Mouse (Mus musculus) small intestine, adult 2 months (tissue): ENCODE results near the gene Map4k1. TPM values are rescaled to one million over a fixed set of nuclear protein-coding genes. Genes with fewer than 3 reads are reported as not detected.

Source experiments
- H3K27ac ChIP-seq: fragments of 200-500 bp; 2 replicates; pipeline ENCODE4 v1.5.1; 2012; ENCODE audit warnings: low read depth, low read length, control low read depth, inconsistent platforms; ENCODE audit not compliant: insufficient read depth
- H3K27me3 ChIP-seq: fragments of 200-500 bp; 2 replicates; pipeline ENCODE4 v1.6.1; 2012; ENCODE audit warnings: mild to moderate bottlenecking, moderate library complexity, low read length, inconsistent platforms; ENCODE audit not compliant: control insufficient read depth, insufficient read depth
- H3K36me3 ChIP-seq: fragments of 200-500 bp; 2 replicates; pipeline ENCODE4 v1.6.1; 2012; ENCODE audit warnings: mild to moderate bottlenecking, low read length, control low read depth, inconsistent platforms; ENCODE audit not compliant: control insufficient read depth, insufficient read depth
- H3K4me1 ChIP-seq: fragments of 200-500 bp; 2 replicates; pipeline ENCODE4 v1.6.1; 2012; ENCODE audit warnings: low read length, inconsistent platforms, mixed read lengths; ENCODE audit not compliant: control insufficient read depth, insufficient read depth, insufficient read length
- H3K4me3 ChIP-seq: fragments of 200-500 bp; 2 replicates; pipeline ENCODE4 v1.5.1; 2012; ENCODE audit warnings: low read depth, mild to moderate bottlenecking, control low read depth, inconsistent platforms, low read length, moderate library complexity
- CTCF ChIP-seq: fragments of 200-500 bp; IDR thresholded peaks from 2 replicates; pipeline ENCODE4 v1.5.1; 2012; ENCODE audit warnings: low read depth, mild to moderate bottlenecking, control low read depth, inconsistent platforms, low read length, moderate library complexity, mixed read lengths; ENCODE audit not compliant: insufficient replicate concordance, insufficient read length; ENCODE audit errors: extremely low read depth
- POLR2A ChIP-seq: fragments of 200-500 bp; IDR thresholded peaks from 2 replicates; pipeline ENCODE4 v1.6.1; 2012; ENCODE audit warnings: low read depth, mild to moderate bottlenecking, control low read depth, inconsistent platforms, low read length, moderate library complexity
- WGBS: fragments of 180-500 bp; shearing (Covaris S2); methylation state at CpG from one replicate; pipeline ENCODE4 v1.1.7; 2018; 5-methylcytosine and 5-hydroxymethylcytosine counted together
- polyA plus RNA-seq: library from polyadenylated mRNA; depleted of rRNA; stranded (reverse); fragments of >200 nt; gene quantifications from 2 replicates; pipeline ENCODE4 v1.2.3, GENCODE M21; 2012

Map4k1 gene
- polyA plus RNA-seq, 1 experiment = 21.3 TPM

DNA sequence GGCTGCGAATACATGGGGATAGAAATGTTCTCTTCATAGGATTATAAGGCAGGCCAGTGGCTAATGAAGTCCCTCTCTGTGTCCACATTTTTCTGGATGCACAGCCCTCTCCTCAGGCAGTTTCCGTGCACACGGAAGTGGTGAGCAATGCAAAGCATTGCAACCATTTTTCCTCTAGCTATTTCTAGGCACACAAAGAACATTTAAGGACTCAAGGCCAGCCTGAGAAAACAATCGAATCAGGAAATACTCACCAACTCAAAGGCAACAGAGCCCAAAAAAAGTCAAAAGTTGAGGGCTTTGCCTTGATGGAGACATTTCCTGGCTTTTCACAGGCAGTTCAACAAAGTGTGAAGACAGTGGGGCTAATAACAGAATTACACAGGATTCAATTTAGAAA lies 40.7 kb upstream of the Map4k1 start:
- no peaks in the 10 kb centered on the region for H3K27me3 ChIP-seq
- peaks cover 25% of the 10 kb centered on the region for H3K36me3 ChIP-seq
- TF ChIP-seq CTCF (no peak), POLR2A (no peak)
- peak overlapping the region; percentile 60 for H3K27ac ChIP-seq
- H3K4me3 ChIP-seq = no peak overlapping the region
- WGBS = 68% methylated on average over 4 of the region's 4 CpGs
- H3K4me1 ChIP-seq = peaks cover 52% of the 10 kb centered on the region

DNA sequence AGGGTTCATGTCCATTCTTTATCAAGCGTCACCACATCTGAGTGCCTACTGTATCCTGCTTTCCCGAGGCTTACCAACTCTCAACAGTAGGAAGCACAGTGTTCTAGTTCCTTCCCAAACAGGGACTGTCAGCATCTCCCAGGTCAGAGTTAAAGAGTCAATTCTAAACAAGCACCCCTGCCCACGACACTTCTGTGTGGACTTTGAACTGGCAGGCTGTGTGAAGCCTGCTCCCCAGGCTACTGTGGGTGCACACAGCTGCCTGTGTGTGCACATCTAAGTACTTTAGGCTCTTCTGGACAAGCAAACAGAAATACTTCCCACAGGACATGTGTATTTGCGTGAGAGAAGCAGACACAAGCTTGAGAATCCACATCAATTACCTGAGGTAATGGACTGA lies 40.3 kb upstream of the Map4k1 start:
- peaks cover 28% of the 10 kb centered on the region for H3K36me3 ChIP-seq
- H3K4me3 ChIP-seq = no peak overlapping the region
- TF ChIP-seq POLR2A (no peak), CTCF (no peak)
- peaks cover 52% of the 10 kb centered on the region for H3K4me1 ChIP-seq
- H3K27me3 ChIP-seq = no peaks in the 10 kb centered on the region
- WGBS = 27% methylated on average over 4 of the region's 4 CpGs
- H3K27ac ChIP-seq = peak overlapping the region; percentile 60

DNA sequence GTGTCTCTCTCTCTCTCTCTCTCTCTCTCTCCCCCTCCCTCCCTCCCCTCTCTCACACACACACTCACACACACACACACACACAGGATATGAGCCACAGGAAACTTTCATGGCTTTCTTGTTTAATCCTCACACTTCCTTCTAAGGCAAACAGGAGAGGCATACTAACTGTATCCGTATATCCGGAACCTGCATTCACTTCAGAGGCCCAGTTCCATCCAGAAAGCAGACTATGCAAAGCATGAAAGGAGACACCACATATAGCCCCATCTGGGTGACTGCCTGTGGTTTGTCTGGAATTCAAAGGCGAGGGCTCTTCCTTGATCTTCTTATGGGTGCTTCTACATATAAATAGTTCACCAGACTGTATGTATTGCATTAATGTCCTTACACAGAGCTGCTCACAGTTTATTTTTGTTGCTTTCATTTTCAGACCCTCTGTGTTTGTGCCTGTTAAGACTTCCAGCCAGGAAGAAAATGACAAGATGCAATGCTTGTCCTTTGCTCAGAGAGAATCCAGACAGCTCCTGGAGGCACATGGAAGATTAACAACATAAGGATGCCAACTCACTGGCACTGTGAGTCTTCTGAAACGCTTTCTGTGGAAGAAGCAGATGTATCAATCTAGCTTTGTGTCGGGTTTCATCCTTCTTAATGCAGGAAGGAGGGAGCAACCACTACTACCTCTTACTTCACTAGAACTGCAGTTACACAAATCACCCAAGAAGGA lies 38.2 kb upstream of the Map4k1 start:
- peaks cover 57% of the 10 kb centered on the region for H3K4me1 ChIP-seq
- H3K36me3 ChIP-seq = peaks cover 37% of the 10 kb centered on the region
- no peaks in the 10 kb centered on the region for H3K27me3 ChIP-seq
- H3K27ac ChIP-seq = peak overlapping the region; percentile 35
- H3K4me3 ChIP-seq = no peak overlapping the region
- no peak for TF ChIP-seq CTCF
- TF ChIP-seq POLR2A = no peak
- 58% methylated on average over 5 of the region's 5 CpGs for WGBS

DNA sequence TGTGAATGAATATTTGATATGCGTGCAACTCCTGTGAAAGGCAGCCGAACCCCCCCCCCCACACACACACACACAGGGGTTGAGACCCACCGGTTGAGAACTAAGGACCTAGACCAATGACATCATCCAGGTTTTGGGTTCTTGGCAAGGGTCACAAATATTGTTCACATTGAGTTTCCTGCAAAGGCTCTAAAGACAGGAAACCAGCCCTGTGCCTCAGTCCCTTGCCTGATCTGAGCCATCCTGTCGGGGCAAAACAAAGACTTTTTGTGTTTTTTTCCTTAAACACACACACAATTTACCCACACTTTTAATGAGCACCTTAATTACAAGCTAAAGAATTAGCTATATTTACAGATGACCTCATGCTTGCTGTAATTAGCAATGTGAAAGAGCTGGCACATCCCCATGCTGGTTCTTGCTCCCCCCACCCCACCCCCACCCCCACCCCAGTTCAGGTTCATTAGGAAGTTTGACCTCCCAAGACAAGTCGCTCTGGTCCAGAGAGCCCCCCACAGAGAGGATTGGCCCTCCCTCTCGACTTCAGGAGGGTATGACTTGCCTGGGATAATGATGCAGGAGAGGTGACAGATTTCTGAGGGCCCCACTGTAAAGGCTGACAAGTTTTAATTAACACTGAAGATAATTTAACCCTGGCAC lies 37.0 kb upstream of the Map4k1 start:
- no peaks in the 10 kb centered on the region for H3K27me3 ChIP-seq
- H3K36me3 ChIP-seq = peaks cover 42% of the 10 kb centered on the region
- peaks cover 57% of the 10 kb centered on the region for H3K4me1 ChIP-seq
- peak overlapping the region; percentile 58 for H3K27ac ChIP-seq
- H3K4me3 ChIP-seq = no peak overlapping the region
- TF ChIP-seq CTCF (no peak), POLR2A (no peak)
- WGBS = 66% methylated on average over 6 of the region's 6 CpGs

DNA sequence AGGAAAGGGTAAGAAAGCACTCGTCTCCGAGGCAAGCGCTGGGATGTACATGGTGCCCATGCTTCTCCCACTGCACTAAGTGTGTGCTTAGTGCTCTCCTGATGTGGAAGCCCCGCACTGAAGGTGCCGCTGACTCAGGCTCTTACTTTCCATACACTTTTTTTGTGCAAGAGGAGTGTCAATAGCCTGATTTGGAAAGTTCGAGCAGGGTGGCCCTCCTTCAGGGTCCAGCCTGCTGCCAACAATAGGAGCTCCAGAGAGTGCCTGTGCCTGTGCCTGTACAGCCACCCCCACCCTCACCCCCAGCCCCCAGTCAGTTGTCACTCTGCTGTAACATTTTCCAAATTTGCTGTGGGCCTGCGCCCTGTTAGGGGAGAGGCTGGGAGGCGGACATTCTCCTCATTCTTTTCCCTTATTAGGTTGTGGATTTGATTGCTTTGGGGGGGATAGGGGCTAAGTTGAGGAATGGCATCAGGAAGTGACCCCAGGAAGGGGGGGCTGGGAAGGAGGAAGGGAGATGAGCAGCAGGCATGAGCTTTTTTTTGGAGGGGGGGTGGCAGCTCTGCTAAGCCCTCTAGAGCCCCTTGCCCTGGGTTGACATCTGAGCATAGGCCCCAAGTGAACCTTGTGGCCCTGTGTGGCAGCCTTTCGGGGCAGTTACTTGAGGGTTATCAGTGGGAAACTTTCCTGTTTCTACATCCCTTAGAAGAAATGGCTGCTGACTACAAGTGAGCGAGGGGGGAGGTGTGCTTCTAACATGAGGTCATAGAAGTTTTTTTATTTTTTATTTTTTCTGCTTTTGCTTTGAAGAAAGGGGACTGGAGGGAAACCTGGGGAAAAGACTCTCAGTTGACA lies 36.2 kb upstream of the Map4k1 start:
- H3K27me3 ChIP-seq = no peaks in the 10 kb centered on the region
- H3K36me3 ChIP-seq = peaks cover 37% of the 10 kb centered on the region
- no peak for TF ChIP-seq POLR2A
- no peak for TF ChIP-seq CTCF
- WGBS = 65% methylated on average over 10 of the region's 10 CpGs
- H3K4me1 ChIP-seq = peaks cover 53% of the 10 kb centered on the region
- peak overlapping the region; percentile 58 for H3K27ac ChIP-seq
- H3K4me3 ChIP-seq = no peak overlapping the region

DNA sequence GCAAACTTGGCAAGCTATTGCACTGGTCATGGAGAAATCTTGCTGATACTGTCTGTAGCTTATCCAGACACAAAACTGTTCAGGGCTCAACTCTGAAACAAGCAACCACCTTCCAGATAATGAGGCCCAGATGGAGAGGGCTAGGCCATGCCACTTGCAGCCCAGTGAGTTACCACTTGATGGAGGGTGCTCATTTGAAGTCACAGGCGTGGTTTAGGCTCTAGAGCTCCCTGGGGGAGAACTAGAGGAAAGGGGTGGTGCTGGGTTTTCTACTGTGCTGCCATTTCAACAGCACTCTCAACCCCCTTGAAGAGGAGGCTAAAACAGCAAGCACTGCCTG lies 35.6 kb upstream of the Map4k1 start:
- H3K27ac ChIP-seq = peak overlapping the region; percentile 58
- H3K36me3 ChIP-seq = peaks cover 36% of the 10 kb centered on the region
- peaks cover 50% of the 10 kb centered on the region for H3K4me1 ChIP-seq
- no peaks in the 10 kb centered on the region for H3K27me3 ChIP-seq
- no peak overlapping the region for H3K4me3 ChIP-seq
- TF ChIP-seq POLR2A = no peak
- TF ChIP-seq CTCF = no peak
- WGBS = 58% methylated on average over 1 of the region's 1 CpGs

DNA sequence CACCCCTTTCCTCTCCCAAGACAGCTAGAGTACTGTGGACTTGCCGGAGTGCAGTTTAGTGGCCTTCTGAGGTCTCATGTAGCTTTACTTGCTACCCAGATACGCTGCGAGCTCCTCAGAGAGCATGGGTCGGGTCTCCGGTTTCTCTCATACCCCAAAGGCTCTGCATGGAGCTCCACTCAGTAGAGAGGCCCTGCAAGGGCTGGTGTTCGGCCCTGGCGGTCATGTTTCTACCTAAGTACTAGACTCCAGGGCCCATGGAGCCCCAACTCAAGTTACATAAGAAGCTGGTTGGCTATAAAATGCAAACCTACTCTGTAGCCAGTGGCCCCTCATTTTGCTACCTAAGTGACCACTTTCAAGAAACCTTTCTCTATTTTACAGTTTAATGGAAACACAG lies 33.1 kb upstream of the Map4k1 start:
- 91% methylated on average over 7 of the region's 7 CpGs for WGBS
- Histone ChIP-seq H3K27ac (peak overlapping the region; percentile 58), H3K27me3 (no peaks in the 10 kb centered on the region), H3K4me1 (peaks cover 52% of the 10 kb centered on the region; the same call in 1 of the 2 replicates), H3K4me3 (no peak overlapping the region), H3K36me3 (peaks cover 35% of the 10 kb centered on the region)
- no peak for TF ChIP-seq CTCF
- no peak for TF ChIP-seq POLR2A
